13 mouse cellular contexts compared by ENCODE assay signal in the genomic region with DNA sequence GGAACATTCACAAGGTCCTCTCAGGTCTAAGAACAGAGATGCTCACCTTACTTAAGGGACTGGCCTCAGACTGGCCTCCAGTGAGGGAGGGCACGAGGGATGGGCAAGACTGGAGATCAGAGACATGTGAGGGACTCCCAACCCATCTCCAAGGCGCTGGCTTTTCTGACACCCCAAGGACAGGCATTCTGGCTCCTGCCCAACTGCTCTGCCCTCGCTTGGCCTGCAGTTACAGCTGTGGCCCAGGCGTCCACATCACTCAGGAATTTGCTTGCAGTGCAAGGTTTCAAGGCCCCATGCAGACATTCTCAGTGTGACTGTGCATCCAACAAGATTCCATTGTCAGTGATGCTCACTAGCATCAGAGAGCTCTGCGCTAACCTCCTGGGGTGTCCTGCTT. TPM values are rescaled to one million over a fixed set of nuclear protein-coding genes. Genes with fewer than 3 reads are reported as not detected.
"Had no signal": no experiment of that assay in that cellular context is flagged by ENCODE, and none has a peak within 500 bp of the region (broad histone marks: within the 10 kb centered on the region; RNA-seq: fewer than 3 reads in every experiment).

No protein-coding gene starts in this region.

- H3K4me3 ChIP-seq: limb, embryonic 10.5 days; liver, embryonic 15.5 days; midbrain, embryonic 13.5 days; myocyte; neural tube, embryonic 12.5 days had no signal

- H3K27me3 ChIP-seq: liver, embryonic 15.5 days; midbrain, embryonic 13.5 days; neural tube, embryonic 12.5 days had no signal

- H3K4me1 ChIP-seq: limb, embryonic 10.5 days; midbrain, embryonic 13.5 days; neural tube, embryonic 12.5 days had no signal

- H3K36me3 ChIP-seq: limb, embryonic 10.5 days; liver, embryonic 15.5 days; midbrain, embryonic 13.5 days; neural tube, embryonic 12.5 days had no signal

- H3K27ac ChIP-seq: kidney, postnatal 0 days; limb, embryonic 10.5 days; midbrain, embryonic 13.5 days; neural tube, embryonic 12.5 days had no signal

- DNase-seq: kidney, adult 9 months; lung, adult 2 months; lung, postnatal 36 days; thymus, postnatal 4 days had no signal

RNA-seq across cellular contexts. Expression of a gene that starts 7.7 kb away (rescaled TPM):
- total RNA-seq: megakaryocyte progenitor cell, adult 5-6 weeks; neutrophil, adult 5-6 weeks had no signal
- polyA plus RNA-seq: liver, embryonic 11.5 days; liver, embryonic 15.5 days; myocyte had no signal
